Mouse (Mus musculus) heart, embryonic 16.5 days (tissue): ENCODE results near the gene Foxe3. TPM values are rescaled to one million over a fixed set of nuclear protein-coding genes. Genes with fewer than 3 reads are reported as not detected.

ENCODE experiments used
- ATAC-seq: fragments of 200-750 bp; cut with Nextera tagmentation; replicated peaks from 2 replicates; pipeline ENCODE4 v1.8.0; 2017; ENCODE audit warnings: moderate number of reproducible peaks; ENCODE audit not compliant: insufficient read depth, low FRiP score; ENCODE audit errors: extremely low read depth
- H3K27ac ChIP-seq: fragments of 300-500 bp; sonication (generic); 2 replicates; pipeline ENCODE4 v1.5.1; 2014; ENCODE audit warnings: mild to moderate bottlenecking, low read length, control low read depth, moderate library complexity
- H3K27me3 ChIP-seq: fragments of 300-500 bp; sonication (generic); 2 replicates; pipeline ENCODE4 v1.6.1; 2014; ENCODE audit warnings: low read length, mixed read lengths; ENCODE audit not compliant: control insufficient read depth, insufficient read depth
- H3K36me3 ChIP-seq: fragments of 300-500 bp; sonication (generic); 2 replicates; pipeline ENCODE4 v1.6.1; 2014; ENCODE audit not compliant: control insufficient read depth, insufficient read depth
- H3K4me1 ChIP-seq: fragments of 300-500 bp; sonication (generic); 2 replicates; pipeline ENCODE4 v1.6.1; 2014; ENCODE audit warnings: low read length, mixed read lengths; ENCODE audit not compliant: control insufficient read depth, insufficient read depth
- H3K4me2 ChIP-seq: fragments of 300-500 bp; sonication (generic); 2 replicates; pipeline ENCODE4 v1.6.1; 2014; ENCODE audit warnings: low read depth, mild to moderate bottlenecking, control low read depth, low read length
- H3K4me3 ChIP-seq: fragments of 300-500 bp; sonication (generic); 2 replicates; pipeline ENCODE4 v1.5.1; 2014; ENCODE audit warnings: mild to moderate bottlenecking, control low read depth, low read length
- H3K9ac ChIP-seq: fragments of 300-500 bp; sonication (generic); 2 replicates; pipeline ENCODE4 v1.6.1; 2014; ENCODE audit warnings: low read length, control low read depth
- H3K9me3 ChIP-seq: fragments of 300-500 bp; sonication (generic); replicated peaks from 2 replicates; pipeline ENCODE4 v1.6.1; 2016; ENCODE audit warnings: low read length; ENCODE audit not compliant: control insufficient read depth
- WGBS: fragments of 180-500 bp; shearing (Covaris S2); extraction: QIAGEN DNeasy Blood & Tissue Kit; methylation state at CpG from one replicate; pipeline ENCODE4 v1.1.7; 2014; 5-methylcytosine and 5-hydroxymethylcytosine counted together
- polyA plus RNA-seq: library from polyadenylated mRNA; unstranded; fragments of >200 nt; fragmentation: Nextera tagmentation; extraction: Ambion mirVana; gene quantifications from 2 replicates; pipeline ENCODE4 v1.2.1, GENCODE M21; 2015

Foxe3 gene
- polyA plus RNA-seq, 1 experiment from 2014 or later = not detected

- Histone ChIP-seq H3K4me3 (no peak overlapping the region), H3K27me3 (peaks cover 96% of the 10 kb centered on the region), H3K4me2 (no peak overlapping the region), H3K36me3 (no peaks in the 10 kb centered on the region), H3K9me3 (no peaks in the 10 kb centered on the region), H3K9ac (no peak overlapping the region), H3K4me1 (0 out of 2 replicates have a peak, but pooled peaks cover 3% of the 10 kb centered on the region), H3K27ac (no peak overlapping the region)
- 2% methylated on average over 39 of the region's 39 CpGs for WGBS
- ATAC-seq = no peak
Observed at GRCm38 (mm10) chr4:114902641-114903421, 23.0 kb downstream of the Foxe3 start.

- Histone ChIP-seq H3K4me3 (no peak overlapping the region), H3K9ac (no peak overlapping the region), H3K27ac (no peak overlapping the region), H3K9me3 (no peaks in the 10 kb centered on the region), H3K36me3 (no peaks in the 10 kb centered on the region), H3K27me3 (peaks cover 96% of the 10 kb centered on the region), H3K4me1 (no peaks in the 10 kb centered on the region), H3K4me2 (no peak overlapping the region)
- no peak for ATAC-seq
- WGBS = 1% methylated on average over 42 of the region's 42 CpGs
Observed at GRCm38 (mm10) chr4:114901643-114902351, 24.0 kb downstream of the Foxe3 start.

DNA sequence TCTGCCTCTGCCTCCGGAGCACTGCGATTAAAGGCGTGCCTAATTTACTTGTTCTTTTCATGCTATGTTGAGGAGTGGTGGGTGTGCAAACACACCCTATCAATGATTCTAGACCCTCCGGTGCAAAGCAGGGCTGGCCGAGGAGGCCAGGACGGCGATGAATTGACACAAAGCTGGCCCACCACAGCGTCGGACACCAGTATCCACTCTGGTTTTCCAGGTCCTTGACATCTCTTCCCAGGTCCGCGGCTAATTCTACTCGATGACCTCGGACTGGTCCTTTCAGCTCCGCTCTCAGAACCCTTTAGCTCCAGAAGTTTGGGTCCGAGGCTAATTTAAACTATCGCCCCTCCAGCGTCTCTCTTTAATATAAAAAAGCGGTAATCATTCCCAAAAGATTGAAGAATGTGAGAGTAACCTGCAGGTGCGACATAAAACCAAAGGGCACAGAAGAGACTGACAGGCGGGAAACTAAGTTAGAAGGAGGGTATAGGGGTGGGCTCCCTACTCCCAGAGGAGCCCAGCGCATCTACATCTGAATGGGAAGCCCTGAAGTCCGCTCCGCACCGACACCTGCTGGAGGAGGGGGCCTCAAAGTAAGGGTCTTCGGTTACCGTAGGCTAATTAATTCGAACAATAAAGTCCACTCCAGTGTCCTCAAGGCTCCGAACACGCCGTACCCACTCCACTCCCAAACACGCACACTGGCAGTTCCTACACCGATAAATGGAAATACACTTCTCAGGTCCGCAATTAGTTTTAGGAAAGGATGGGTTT, 24.8 kb downstream of the Foxe3 start:
- Histone ChIP-seq H3K9ac (no peak overlapping the region), H3K4me1 (no peaks in the 10 kb centered on the region), H3K27me3 (peaks cover 95% of the 10 kb centered on the region), H3K36me3 (no peaks in the 10 kb centered on the region), H3K4me2 (no peak overlapping the region), H3K4me3 (no peak overlapping the region), H3K9me3 (no peaks in the 10 kb centered on the region), H3K27ac (no peak overlapping the region)
- ATAC-seq = no peak
- WGBS = 5% methylated on average over 33 of the region's 33 CpGs

DNA sequence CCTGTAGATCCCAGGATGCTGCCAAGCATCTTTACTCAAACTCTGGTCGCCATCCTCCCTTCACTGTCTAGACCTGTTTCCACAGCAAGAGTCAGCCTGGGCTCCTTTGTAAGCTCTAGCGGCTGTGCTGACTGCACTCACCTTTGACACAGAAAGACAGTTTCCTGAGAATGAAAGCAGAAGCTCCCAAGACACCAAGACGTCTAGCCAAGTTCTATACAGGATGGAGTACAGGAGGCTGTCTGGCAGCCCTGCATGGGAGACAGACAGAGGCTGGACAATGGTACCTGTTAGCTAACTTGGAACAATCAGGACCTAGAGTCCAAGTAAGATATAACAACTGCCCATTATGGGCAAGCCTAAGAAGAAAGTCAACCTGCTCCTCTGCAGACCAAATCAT, 25.9 kb downstream of the Foxe3 start:
- no peak for ATAC-seq
- 7% methylated on average over 3 of the region's 3 CpGs for WGBS
- Histone ChIP-seq H3K4me3 (no peak overlapping the region), H3K9ac (no peak overlapping the region), H3K9me3 (no peaks in the 10 kb centered on the region), H3K27me3 (peaks cover 87% of the 10 kb centered on the region), H3K36me3 (no peaks in the 10 kb centered on the region), H3K27ac (no peak overlapping the region), H3K4me1 (no peaks in the 10 kb centered on the region), H3K4me2 (no peak overlapping the region)

GRCm38 (mm10) chr4:114897853-114898252, 28.0 kb downstream of the Foxe3 start:
- no peak overlapping the region for H3K9ac ChIP-seq
- no peaks in the 10 kb centered on the region for H3K9me3 ChIP-seq
- no peak overlapping the region for H3K27ac ChIP-seq
- WGBS = 17% methylated on average over 4 of the region's 4 CpGs
- peaks cover 71% of the 10 kb centered on the region for H3K27me3 ChIP-seq
- H3K4me3 ChIP-seq = no peak overlapping the region
- H3K36me3 ChIP-seq = no peaks in the 10 kb centered on the region
- H3K4me2 ChIP-seq = no peak overlapping the region
- no peaks in the 10 kb centered on the region for H3K4me1 ChIP-seq
- no peak for ATAC-seq

GRCm38 (mm10) chr4:114882232-114882631, 43.6 kb downstream of the Foxe3 start:
- 87% methylated on average over 1 of the region's 1 CpGs for WGBS
- Histone ChIP-seq H3K4me3 (no peak overlapping the region), H3K4me1 (no peaks in the 10 kb centered on the region)

GRCm38 (mm10) chr4:114876441-114876972, 49.3 kb downstream of the Foxe3 start:
- Histone ChIP-seq H3K9me3 (no peaks in the 10 kb centered on the region), H3K4me3 (no peak overlapping the region), H3K4me2 (no peak overlapping the region), H3K9ac (no peak overlapping the region), H3K4me1 (no peaks in the 10 kb centered on the region), H3K27me3 (no peaks in the 10 kb centered on the region), H3K27ac (no peak overlapping the region), H3K36me3 (no peaks in the 10 kb centered on the region)
- WGBS = 22% methylated on average over 8 of the region's 8 CpGs
- ATAC-seq = 0 out of 2 replicates have a peak, but pooled peaks have one; percentile 49

More at GRCm38 (mm10) chr4:114882232-114882631, 43.6 kb downstream of the Foxe3 start:
- Histone ChIP-seq H3K9me3 (no peaks in the 10 kb centered on the region), H3K27me3 (peaks cover 7% of the 10 kb centered on the region; the same call in 1 of the 2 replicates), H3K4me2 (no peak overlapping the region), H3K27ac (no peak overlapping the region), H3K36me3 (no peaks in the 10 kb centered on the region), H3K9ac (no peak overlapping the region)
- no peak for ATAC-seq
